Mouse (Mus musculus) lung, postnatal 0 days (tissue): ENCODE data around the gene Csf2rb2.

ENCODE experiments used
- CTCF ChIP-seq: IDR thresholded peaks from 2 replicates; pipeline ENCODE4 v1.5.1; 2016; ENCODE audit warnings: antibody characterized with exemption, mild to moderate bottlenecking
- EP300 ChIP-seq: IDR thresholded peaks from 2 replicates; pipeline ENCODE4 v1.6.1; 2016; ENCODE audit warnings: antibody characterized with exemption, mild to moderate bottlenecking, control low read depth

GRCm38 (mm10) chr15:78299641-78300040, 5.9 kb downstream of the Csf2rb2 start:
- TF ChIP-seq CTCF (no peak), EP300 (no peak)
